Mouse (Mus musculus): ENCODE results near the gene C1qa.

Gene C1qa

DNA sequence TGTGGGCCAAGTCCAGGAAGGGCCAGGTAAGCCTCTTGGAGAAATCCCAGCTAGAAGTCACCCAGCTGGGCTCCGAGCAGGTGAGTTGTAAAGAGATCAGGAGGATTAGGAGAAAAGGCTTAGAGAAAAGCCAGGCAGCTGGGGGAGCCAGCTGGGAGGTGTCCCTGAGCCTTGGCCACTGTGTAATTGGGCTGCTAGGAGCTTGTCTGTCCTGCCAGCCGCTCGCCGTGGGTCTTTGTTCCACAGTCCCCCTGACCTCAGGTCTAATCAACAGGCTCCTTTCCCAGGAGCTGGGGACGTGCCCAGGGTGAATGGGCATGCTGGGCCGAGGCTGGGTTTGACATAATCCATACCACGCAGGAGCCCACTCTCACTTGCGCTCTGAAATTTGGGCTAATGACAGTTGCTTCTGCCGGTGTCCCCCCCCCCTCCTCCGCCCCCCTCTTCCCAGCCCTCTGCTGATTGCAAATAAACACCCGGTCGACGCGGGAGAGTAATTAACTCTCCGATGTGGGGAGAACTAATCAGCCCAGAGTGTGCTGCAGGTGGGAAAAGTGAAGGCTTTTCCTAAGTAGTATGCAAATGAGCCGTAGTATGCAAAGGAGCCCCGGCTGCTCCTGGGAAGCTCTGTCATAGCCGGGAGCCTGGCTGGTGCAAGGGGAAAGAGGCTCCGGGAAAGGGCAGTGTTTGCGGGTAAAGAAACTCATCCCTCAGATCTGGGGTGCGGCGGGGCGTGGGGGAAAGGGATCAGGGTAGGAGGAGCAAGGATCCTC is 6.3 kb upstream of the C1qa start:
- no peak for ATAC-seq (ENCODE audit: insufficient number of reproducible peaks, low FRiP score, low TSS enrichment)

DNA sequence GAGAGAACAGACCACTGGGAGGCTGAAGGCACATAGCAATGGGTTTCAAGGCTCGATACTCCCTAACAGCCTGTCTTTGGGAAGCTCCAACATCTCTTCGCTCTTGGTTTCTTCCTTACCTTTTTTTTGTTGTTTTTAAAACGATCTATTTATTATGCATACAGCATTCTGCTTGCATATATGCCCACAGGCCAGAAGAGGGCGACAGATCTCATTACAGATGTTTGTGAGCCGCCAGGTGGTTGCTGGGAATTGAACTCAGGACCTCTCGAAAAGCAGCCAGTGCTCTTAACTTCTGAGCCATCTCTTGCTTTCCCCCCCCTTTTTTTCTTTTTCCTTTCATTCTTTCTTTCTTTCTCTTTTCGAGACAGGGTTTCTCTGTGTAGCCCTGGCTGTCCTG is 551 bp upstream of the C1qa start:
- ATAC-seq (ENCODE audit: insufficient number of reproducible peaks, low FRiP score, low TSS enrichment): no peak

DNA sequence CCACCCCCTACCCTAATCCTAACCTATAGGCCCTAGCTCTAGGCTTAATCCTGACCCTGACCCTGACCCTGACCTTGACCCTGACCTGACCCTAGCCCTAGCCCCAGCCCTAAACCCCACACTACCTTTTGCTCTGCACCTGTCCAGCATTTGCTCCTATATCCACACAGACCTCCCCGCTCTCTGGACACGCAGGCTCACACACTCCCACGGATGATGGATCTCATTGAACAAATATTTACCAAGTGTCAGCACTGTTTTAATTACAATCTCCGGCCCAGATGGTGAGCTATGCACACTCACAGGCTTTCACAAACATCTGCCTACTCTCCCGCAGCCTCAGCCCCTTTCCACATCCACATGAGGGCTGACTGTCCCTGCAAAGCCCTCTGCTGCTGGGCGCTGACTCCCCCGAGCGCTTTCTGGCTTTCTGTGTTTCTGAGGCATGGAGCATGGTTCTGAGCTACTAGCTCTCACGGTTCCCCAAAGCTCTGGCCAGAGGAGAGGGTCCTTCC is 462 bp downstream of the C1qa start:
- ATAC-seq (ENCODE audit: insufficient number of reproducible peaks, low FRiP score, low TSS enrichment): no peak

DNA sequence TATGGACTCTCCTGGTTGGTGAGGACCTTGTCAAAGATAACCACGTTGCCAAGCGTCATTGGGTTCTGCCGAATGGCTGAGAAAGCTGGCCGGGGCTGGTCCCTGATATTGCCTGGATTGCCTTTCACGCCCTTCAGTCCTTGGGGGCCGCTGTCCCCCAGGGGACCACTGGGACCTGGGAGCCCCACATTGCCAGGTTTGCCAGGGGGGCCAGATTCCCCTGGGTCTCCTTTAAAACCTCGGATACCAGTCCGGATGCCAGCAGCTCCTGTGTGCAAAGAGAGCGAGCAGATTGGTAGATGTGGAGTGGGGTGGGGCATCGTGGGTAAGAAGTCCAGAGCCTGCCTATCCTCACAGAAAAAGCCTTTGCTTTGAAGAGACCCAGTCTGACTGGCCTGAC is 2.1 kb downstream of the C1qa start:
- no peak for ATAC-seq (ENCODE audit: insufficient number of reproducible peaks, low FRiP score, low TSS enrichment)

DNA sequence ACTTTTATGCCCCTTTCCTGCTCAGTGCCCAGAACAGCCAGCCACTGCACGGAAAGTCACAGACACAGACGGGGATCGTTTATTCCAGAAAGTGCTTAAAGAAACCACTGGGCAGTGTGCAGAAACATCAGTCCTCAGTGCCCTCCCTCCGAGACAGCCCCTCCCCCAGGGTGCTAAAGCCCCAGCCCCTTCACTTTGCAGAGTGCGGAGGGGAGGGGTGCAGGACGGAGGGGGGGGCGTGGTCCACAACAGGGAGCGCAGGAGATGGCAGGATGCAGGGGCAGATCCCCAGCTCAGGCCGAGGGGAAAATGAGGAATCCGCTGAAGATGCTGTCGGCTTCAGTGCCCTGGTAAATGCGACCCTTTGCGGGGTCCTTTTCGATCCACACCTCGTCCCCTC is 2.7 kb downstream of the C1qa start:
- ATAC-seq (ENCODE audit: insufficient number of reproducible peaks, low FRiP score, low TSS enrichment): no peak

- no peak for ATAC-seq (ENCODE audit: insufficient number of reproducible peaks, low FRiP score, low TSS enrichment)
Observed at GRCm38 (mm10) chr4:136894821-136895220, 3.8 kb downstream of the C1qa start.

- ATAC-seq (ENCODE audit: insufficient number of reproducible peaks, low FRiP score, low TSS enrichment): peak; percentile 68; the same call in 1 of the 2 replicates
Observed at GRCm38 (mm10) chr4:136893691-136894543, 4.7 kb downstream of the C1qa start.

DNA sequence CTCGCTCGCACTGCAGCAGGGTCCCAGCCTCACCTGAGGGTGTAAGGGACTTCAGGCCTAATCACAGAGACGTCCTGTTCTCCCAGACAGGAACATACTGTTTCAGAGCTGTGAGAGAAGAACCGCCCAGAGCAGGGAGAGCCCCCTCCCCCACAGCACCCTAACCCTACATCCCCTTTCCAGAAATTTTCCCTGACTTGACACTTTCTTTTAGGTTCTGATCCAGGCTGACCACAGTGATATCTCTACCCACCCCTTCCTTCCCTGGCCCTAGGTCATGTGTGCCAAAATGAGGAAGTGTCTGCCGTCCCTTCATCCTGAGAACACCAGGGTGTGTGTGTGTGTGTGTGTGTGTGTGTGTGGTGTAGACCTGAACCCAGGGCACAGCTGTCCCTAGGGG is 5.8 kb downstream of the C1qa start, which contains the start of gene C1qc:
Gene C1qc (minus strand): TSS at position 255 of the 400 bp plus-strand sequence.
- ATAC-seq (ENCODE audit: insufficient number of reproducible peaks, low FRiP score, low TSS enrichment): no peak

GRCm38 (mm10) chr4:136892371-136892770 is 6.2 kb downstream of the C1qa start:
- no peak for ATAC-seq (ENCODE audit: insufficient number of reproducible peaks, low FRiP score, low TSS enrichment)

DNA sequence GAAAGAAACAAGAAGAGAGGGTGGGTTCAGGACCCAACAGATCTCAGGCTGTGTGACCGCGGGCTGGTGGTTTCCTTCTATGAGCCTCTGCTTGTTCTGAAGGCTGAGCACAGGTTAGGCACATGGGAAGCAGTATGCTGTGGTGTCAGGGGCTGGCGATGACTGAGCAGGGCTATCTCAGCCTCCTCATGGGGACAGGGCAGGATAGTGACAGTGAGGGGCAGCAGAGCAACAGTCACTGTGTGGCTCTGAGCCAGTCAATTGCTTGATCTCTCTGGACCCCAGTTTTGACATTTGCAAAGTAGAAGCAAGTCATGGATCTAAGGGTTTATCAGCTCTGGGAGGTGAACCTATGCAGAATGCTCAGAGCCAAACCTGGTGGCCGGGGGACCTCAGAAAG is 7.5 kb downstream of the C1qa start:
- ATAC-seq (ENCODE audit: insufficient number of reproducible peaks, low FRiP score, low TSS enrichment): no peak

- ATAC-seq (ENCODE audit: insufficient number of reproducible peaks, low FRiP score, low TSS enrichment): no peak
Observed at GRCm38 (mm10) chr4:136889981-136890380, 8.6 kb downstream of the C1qa start.

DNA sequence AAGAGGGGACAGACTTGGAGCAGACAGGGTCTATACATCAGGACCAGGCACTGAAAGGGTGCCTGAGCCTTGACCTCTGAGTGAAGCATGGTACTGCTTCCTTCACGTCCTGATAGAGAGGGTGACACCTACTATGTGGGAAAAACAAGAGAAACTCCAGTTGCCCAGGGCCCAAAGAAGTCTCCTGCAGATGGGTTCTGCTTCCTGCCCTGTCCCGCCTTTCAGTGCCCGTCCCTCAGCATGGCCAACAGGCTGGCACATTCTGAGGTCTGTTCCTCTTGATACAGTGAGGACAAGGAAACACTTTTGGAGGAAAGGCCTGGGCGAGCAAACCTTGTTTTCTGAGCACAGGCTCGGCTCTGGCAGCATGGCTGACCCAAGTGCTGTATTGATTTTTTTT is 10.9 kb downstream of the C1qa start:
- no peak for ATAC-seq (ENCODE audit: insufficient number of reproducible peaks, low FRiP score, low TSS enrichment)

DNA sequence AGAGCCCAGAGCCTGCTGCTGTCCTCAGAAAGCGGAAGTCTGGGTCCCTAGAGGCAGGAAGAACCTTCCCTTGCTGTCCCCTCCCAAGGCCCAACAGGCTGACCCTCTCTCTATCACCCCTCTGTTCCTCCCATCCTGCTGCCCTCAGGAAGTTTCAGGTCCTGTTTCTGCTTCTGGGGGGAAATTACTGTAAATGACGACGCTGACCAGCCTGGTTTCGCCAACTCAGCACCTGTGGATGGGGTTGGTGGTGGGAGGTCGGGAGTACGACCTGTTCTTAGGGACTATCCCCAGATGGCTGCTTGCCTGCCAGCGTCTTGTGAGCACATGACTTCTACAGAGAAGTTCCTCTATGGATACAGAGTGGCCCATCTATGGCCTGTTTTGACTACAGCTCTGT is 12.5 kb downstream of the C1qa start, which contains the start of gene C1qb:
Gene C1qb (minus strand): TSS at position 87 of the 400 bp plus-strand sequence.
- no peak for ATAC-seq (ENCODE audit: insufficient number of reproducible peaks, low FRiP score, low TSS enrichment)

DNA sequence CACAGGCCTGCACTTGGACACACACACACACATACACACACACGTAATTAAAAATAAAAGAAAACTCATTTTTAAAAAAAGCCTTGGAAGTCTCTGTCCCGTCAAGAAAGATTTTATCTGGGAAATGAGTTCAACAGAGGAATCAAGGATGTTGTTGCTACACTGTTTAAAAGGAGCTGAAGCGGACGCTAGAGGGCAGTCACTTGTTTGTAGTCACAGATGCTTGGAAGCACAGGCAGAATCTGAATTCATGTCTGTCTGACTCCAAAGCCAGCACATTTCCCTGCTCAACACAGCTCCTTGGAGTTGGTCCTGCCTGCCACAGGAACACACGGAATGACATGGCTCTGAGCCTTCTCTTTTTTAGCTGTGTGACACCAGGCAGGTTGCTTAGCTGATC is 20.0 kb downstream of the C1qa start:
- ATAC-seq (ENCODE audit: insufficient number of reproducible peaks, low FRiP score, low TSS enrichment): no peak

DNA sequence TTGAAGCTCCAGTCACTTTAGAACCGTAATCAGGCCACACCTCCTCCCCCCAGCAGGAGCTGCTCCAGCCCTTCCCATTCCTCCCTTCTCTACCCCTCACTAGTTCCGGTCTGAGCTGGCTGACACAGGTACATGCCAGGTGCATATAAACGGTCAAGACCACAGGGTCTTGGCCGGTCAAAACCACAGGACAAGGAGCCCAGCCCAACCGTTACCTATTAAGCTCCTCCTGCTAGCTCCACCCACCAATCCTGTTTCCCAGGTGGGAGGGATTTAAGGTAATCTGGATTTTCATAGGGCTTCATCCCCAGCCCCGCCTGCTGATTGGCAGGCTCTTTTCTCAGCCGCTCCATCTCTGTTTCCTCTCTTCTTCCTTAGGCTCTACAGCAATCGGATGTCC is 20.4 kb downstream of the C1qa start:
- ATAC-seq (ENCODE audit: insufficient number of reproducible peaks, low FRiP score, low TSS enrichment): no peak

GRCm38 (mm10) chr4:136876971-136877370 is 21.6 kb downstream of the C1qa start:
- no peak for ATAC-seq (ENCODE audit: insufficient number of reproducible peaks, low FRiP score, low TSS enrichment)

- no peak for ATAC-seq (ENCODE audit: insufficient number of reproducible peaks, low FRiP score, low TSS enrichment)
Observed at GRCm38 (mm10) chr4:136875012-136875411, 23.6 kb downstream of the C1qa start.

GRCm38 (mm10) chr4:136868371-136868770 is 30.2 kb downstream of the C1qa start:
- no peak for ATAC-seq (ENCODE audit: insufficient number of reproducible peaks, low FRiP score, low TSS enrichment)

DNA sequence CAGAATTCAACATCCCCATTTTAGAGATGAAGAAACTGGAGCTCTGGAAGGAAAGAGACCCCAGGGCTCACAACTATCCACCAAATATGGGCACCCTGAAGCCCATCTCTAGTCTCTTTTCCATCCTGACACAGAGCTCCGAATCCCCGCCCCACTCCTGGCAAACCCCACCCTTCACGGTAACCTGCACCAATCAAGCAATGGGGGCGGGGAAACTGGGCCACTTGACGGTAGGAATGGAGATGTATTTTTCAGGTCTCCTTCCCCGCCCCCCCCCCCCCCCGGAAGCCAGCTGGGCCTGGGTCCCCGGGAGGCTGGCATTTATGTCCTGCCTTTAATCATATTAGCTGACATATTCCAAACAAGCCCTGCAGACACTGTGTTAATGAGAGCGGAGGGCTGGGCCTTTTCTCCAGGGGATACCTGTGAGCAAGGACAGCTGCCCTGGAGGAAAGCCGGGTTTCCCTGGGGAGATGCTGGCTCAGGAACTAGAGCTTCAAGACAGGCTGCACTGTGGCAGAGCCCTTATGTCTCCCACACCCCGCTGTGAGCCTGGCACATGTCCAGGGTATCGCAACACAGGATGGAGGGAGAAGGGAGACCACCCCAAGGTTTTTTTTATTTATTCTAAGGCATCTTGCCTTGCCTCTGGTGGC is 30.8 kb downstream of the C1qa start:
- ATAC-seq (ENCODE audit: insufficient number of reproducible peaks, low FRiP score, low TSS enrichment): no peak

DNA sequence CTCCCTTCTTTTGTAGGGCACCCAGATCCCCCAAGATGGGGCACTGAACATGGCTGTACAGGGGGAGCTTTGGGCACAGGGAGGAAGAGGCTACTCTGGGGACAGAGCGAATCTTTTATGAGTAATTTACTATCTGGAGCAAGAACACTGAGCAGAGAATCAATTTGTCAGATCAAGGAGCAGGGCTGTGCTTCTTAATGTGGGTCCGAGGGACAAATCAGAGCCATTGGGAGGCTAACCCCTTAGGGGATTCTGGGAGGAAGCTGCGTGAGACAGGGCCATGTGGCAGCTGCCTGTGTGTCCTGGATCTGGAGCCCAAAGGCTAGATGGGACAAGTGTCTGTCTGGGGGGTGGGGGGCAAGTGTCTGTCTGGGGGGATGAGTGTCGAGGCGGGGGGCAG is 33.1 kb downstream of the C1qa start:
- ATAC-seq (ENCODE audit: insufficient number of reproducible peaks, low FRiP score, low TSS enrichment): no peak
